Mouse (Mus musculus): ENCODE data around the gene Csrp1.

Gene Csrp1

GRCm38 (mm10) chr1:135719983-135720382 is at the start of gene Csrp1:
TSS of gene Csrp1 (plus strand) at chr1:135720061.
- DNase-seq: no peak

GRCm38 (mm10) chr1:135670397-135671130 is 49.3 kb upstream of the Csrp1 start:
- peak; percentile 74 for DNase-seq

- DNase-seq: no peak
Observed at GRCm38 (mm10) chr1:135671406-135671805, 48.5 kb upstream of the Csrp1 start.

- DNase-seq: no peak
Observed at GRCm38 (mm10) chr1:135671956-135672355, 47.9 kb upstream of the Csrp1 start.

- no peak for DNase-seq
Observed at GRCm38 (mm10) chr1:135672374-135672773, 47.5 kb upstream of the Csrp1 start.

- peak; percentile 30 for DNase-seq
Observed at GRCm38 (mm10) chr1:135673423-135673822, 46.4 kb upstream of the Csrp1 start.

- DNase-seq: no peak
Observed at GRCm38 (mm10) chr1:135675449-135676129, 44.3 kb upstream of the Csrp1 start.

GRCm38 (mm10) chr1:135676247-135676646 is 43.6 kb upstream of the Csrp1 start:
- no peak for DNase-seq

GRCm38 (mm10) chr1:135676938-135677682 is 42.8 kb upstream of the Csrp1 start:
- DNase-seq: no peak

GRCm38 (mm10) chr1:135678145-135678544 is 41.7 kb upstream of the Csrp1 start:
- DNase-seq: no peak

- DNase-seq: no peak
Observed at GRCm38 (mm10) chr1:135680716-135681115, 39.1 kb upstream of the Csrp1 start.

GRCm38 (mm10) chr1:135681122-135681521 is 38.7 kb upstream of the Csrp1 start:
- DNase-seq: no peak

GRCm38 (mm10) chr1:135684895-135685294 is 35.0 kb upstream of the Csrp1 start:
- DNase-seq: no peak

- no peak for DNase-seq
Observed at GRCm38 (mm10) chr1:135685316-135685715, 34.5 kb upstream of the Csrp1 start.

GRCm38 (mm10) chr1:135686792-135687510 is 32.9 kb upstream of the Csrp1 start:
- no peak for DNase-seq

GRCm38 (mm10) chr1:135687771-135688492 is 31.9 kb upstream of the Csrp1 start:
- no peak for DNase-seq

GRCm38 (mm10) chr1:135688686-135689085 is 31.2 kb upstream of the Csrp1 start:
- DNase-seq: no peak

- DNase-seq: no peak
Observed at GRCm38 (mm10) chr1:135690784-135691416, 29.0 kb upstream of the Csrp1 start.

- no peak for DNase-seq
Observed at GRCm38 (mm10) chr1:135691417-135691815, 28.4 kb upstream of the Csrp1 start.

- DNase-seq: no peak
Observed at GRCm38 (mm10) chr1:135694181-135694580, 25.7 kb upstream of the Csrp1 start.

GRCm38 (mm10) chr1:135697462-135697861 is 22.4 kb upstream of the Csrp1 start:
- DNase-seq: no peak

- no peak for DNase-seq
Observed at GRCm38 (mm10) chr1:135698046-135698445, 21.8 kb upstream of the Csrp1 start.

Measured in thymus, postnatal 14 days (tissue).